Mouse (Mus musculus) forebrain, embryonic 10.5 days (tissue): ENCODE data around the gene Cage1. TPM values are rescaled to one million over a fixed set of nuclear protein-coding genes. Genes with fewer than 3 reads are reported as not detected.

Source experiments
- DNase-seq: peaks from one replicate; pipeline ENCODE4 v3.0.0-alpha.2; 2017; ENCODE audit warnings: low spot score; ENCODE audit errors: extremely low spot score
- H3K27ac ChIP-seq: fragments of 300-500 bp; sonication (generic); 2 replicates; pipeline ENCODE4 v1.5.1; 2016; ENCODE audit warnings: mild to moderate bottlenecking
- H3K27me3 ChIP-seq: fragments of 300-500 bp; sonication (generic); 2 replicates; pipeline ENCODE4 v1.6.1; 2016; ENCODE audit warnings: mild to moderate bottlenecking; ENCODE audit not compliant: poor library complexity, severe bottlenecking
- H3K36me3 ChIP-seq: fragments of 300-500 bp; sonication (generic); replicated peaks from 2 replicates; pipeline ENCODE4 v1.6.1; 2016; ENCODE audit warnings: mild to moderate bottlenecking, moderate library complexity
- H3K4me1 ChIP-seq: fragments of 300-500 bp; sonication (generic); 2 replicates; pipeline ENCODE4 v1.6.1; 2016
- H3K4me3 ChIP-seq: fragments of 300-500 bp; sonication (generic); 2 replicates; pipeline ENCODE4 v1.5.1; 2016; ENCODE audit warnings: mild to moderate bottlenecking, moderate library complexity
- H3K9me3 ChIP-seq: fragments of 300-500 bp; sonication (generic); 2 replicates; pipeline ENCODE4 v1.6.1; 2016; ENCODE audit warnings: mild to moderate bottlenecking, moderate library complexity
- WGBS: fragments of 180-500 bp; shearing (Covaris S2); methylation state at CpG from one replicate; pipeline ENCODE4 v1.1.7; 2016; 5-methylcytosine and 5-hydroxymethylcytosine counted together
- polyA plus RNA-seq: library from polyadenylated mRNA; unstranded; fragments of >200 nt; fragmentation: Nextera tagmentation; extraction: Ambion mirVana; gene quantifications from 2 replicates; pipeline ENCODE4 v1.2.1, GENCODE M21; 2016

Gene Cage1
- polyA plus RNA-seq, 1 experiment from 2014 or later, result 1.1 TPM

DNA sequence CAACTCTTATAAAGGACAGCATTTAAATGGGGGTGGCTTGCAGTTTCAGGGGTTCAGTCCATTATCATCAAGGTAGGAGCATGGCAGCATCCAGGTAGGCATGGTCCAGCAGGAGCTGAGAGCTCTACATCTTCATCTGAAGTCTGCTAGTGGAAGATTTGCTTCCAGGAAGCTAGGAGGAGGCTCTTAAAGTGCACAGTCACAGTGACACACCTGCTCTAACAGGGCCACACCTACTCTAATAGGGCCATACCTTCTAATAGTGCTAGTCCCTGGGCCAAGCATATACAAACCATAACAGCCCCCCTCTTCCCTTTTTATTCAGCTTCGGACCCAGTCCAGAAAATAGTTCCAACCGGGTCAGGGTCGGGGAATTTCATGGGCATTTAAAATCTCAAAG, 37.2 kb downstream of the Cage1 start:
- Histone ChIP-seq H3K36me3 (no peaks in the 10 kb centered on the region), H3K4me1 (peaks cover 1% of the 10 kb centered on the region), H3K9me3 (no peaks in the 10 kb centered on the region), H3K27me3 (no peaks in the 10 kb centered on the region), H3K27ac (no peak overlapping the region), H3K4me3 (no peak overlapping the region)
- no peak for DNase-seq
- 86% methylated on average over 3 of the region's 3 CpGs for WGBS

DNA sequence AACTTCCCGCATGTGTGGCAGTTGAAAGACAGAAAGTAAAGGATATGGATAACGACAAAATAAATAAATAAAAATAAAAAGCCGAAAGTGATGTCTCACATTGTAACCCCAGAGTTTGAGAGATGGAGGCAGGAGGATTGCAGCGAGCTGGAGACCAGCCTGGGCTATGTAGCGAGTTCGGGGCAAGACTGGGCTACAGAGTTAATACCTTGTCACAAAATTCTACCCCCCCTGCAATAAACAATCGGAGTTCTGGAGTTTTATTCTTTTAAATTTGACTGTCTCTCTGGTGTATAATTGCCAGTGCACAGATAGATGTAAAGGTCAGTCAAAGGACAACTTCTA, 42.5 kb downstream of the Cage1 start:
- H3K9me3 ChIP-seq, result no peaks in the 10 kb centered on the region
- no peak for DNase-seq
- H3K4me3 ChIP-seq, result peak overlapping the region; percentile 94
- H3K27ac ChIP-seq, result peak overlapping the region; percentile 98
- WGBS, result 21% methylated on average over 7 of the region's 7 CpGs
- peaks cover 25% of the 10 kb centered on the region for H3K36me3 ChIP-seq
- peaks cover 18% of the 10 kb centered on the region for H3K4me1 ChIP-seq
- H3K27me3 ChIP-seq, result no peaks in the 10 kb centered on the region

GRCm38 (mm10) chr13:37993704-37994404, 43.0 kb downstream of the Cage1 start, which contains the start of gene Ssr1:
Ssr1 (minus strand) TSS chr13:37994217.
- Histone ChIP-seq H3K27me3 (no peaks in the 10 kb centered on the region), H3K27ac (peak within 1 kb of the TSS; percentile 98), H3K36me3 (peaks cover 30% of the 10 kb centered on the region), H3K4me1 (peaks cover 18% of the 10 kb centered on the region), H3K9me3 (no peaks in the 10 kb centered on the region), H3K4me3 (peak within 1 kb of the TSS; percentile 94)
- peak; percentile 92 for DNase-seq
- WGBS, result under 1% methylated on average over 86 of the region's 89 CpGs

DNA sequence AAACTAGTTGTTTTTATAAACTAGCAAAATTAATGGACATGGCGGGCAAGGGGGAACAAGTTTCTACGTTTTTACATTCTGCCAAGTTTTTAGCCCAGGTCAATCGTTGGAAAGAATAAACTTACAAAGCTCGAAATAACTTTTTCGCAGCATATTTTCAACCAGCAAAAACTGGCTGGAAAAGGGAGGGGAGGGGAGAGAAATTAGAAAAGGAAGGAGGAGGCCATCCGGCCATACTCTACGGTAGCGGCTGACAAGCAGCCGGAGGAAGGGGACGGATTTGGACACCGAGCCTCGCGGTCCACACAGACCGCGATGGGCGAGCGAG, 43.5 kb downstream of the Cage1 start:
- Histone ChIP-seq H3K36me3 (peaks cover 35% of the 10 kb centered on the region), H3K27ac (peak overlapping the region; percentile 98), H3K4me1 (peaks cover 18% of the 10 kb centered on the region), H3K9me3 (no peaks in the 10 kb centered on the region), H3K27me3 (no peaks in the 10 kb centered on the region), H3K4me3 (peak overlapping the region; percentile 94)
- no peak for DNase-seq
- under 1% methylated on average over 17 of the region's 17 CpGs for WGBS

- Histone ChIP-seq H3K4me3 (peak overlapping the region; percentile 94), H3K9me3 (no peaks in the 10 kb centered on the region), H3K4me1 (peaks cover 18% of the 10 kb centered on the region), H3K27me3 (no peaks in the 10 kb centered on the region), H3K27ac (peak overlapping the region; percentile 98), H3K36me3 (peaks cover 41% of the 10 kb centered on the region)
- DNase-seq, result no peak
- 24% methylated on average over 10 of the region's 10 CpGs for WGBS
These were observed 44.1 kb downstream of the Cage1 start for GRCm38 (mm10) chr13:37992638-37993371.

- no peak overlapping the region for H3K27ac ChIP-seq
- peaks cover 16% of the 10 kb centered on the region for H3K4me1 ChIP-seq
- DNase-seq, result no peak
- H3K4me3 ChIP-seq, result no peak overlapping the region
- no peaks in the 10 kb centered on the region for H3K9me3 ChIP-seq
- H3K36me3 ChIP-seq, result peaks cover 72% of the 10 kb centered on the region
- WGBS, result 91% methylated on average over 8 of the region's 8 CpGs
- H3K27me3 ChIP-seq, result no peaks in the 10 kb centered on the region
These were observed 47.2 kb downstream of the Cage1 start for GRCm38 (mm10) chr13:37989701-37990100.

DNA sequence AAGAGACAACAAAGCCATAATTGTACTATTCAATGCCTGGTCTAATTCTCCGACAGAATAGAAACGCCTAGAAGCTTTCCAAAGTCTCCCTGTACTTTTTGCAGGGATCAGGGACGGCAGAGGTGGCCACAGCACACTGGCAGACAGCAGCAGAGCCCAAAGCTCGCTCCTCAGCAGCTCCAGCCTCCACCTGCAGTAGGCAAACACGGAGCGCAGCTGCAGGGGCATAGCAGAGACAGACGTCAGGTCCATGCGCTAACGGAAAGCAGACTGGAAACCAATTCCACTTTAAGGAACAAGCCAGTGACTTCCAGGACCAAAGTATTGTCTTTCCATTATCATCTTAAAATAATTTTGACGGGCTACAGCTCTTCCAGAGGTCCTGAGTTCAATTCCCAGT, 50.7 kb downstream of the Cage1 start:
- Histone ChIP-seq H3K36me3 (peaks cover 100% of the 10 kb centered on the region), H3K9me3 (no peaks in the 10 kb centered on the region), H3K27ac (no peak overlapping the region), H3K4me3 (no peak overlapping the region), H3K4me1 (no peaks in the 10 kb centered on the region), H3K27me3 (no peaks in the 10 kb centered on the region)
- WGBS, result 86% methylated on average over 10 of the region's 10 CpGs
- DNase-seq, result no peak

DNA sequence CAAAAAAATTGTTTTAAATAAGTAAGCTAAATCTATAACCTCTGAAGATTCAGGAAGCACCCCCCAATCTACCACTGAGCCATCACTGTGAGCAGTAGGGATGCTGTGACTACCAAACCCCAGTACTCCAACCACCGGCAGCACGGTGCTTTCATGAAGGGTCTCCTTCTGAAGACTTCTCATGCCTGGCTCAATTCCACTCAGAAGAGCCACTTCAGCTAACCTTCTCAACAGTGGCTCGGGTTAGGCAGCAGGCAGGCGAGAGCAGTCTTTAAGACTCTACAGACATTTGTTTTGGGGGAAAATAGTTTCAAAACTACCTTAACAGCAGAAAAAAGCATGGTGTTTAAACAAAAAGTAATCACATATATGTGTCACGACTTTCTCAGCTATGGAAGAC, 55.8 kb downstream of the Cage1 start:
- peaks cover 100% of the 10 kb centered on the region for H3K36me3 ChIP-seq
- no peak overlapping the region for H3K27ac ChIP-seq
- WGBS, result 97% methylated on average over 5 of the region's 5 CpGs
- no peaks in the 10 kb centered on the region for H3K9me3 ChIP-seq
- no peak overlapping the region for H3K4me3 ChIP-seq
- H3K4me1 ChIP-seq, result no peaks in the 10 kb centered on the region
- DNase-seq, result no peak
- H3K27me3 ChIP-seq, result no peaks in the 10 kb centered on the region

- Histone ChIP-seq H3K27ac (no peak overlapping the region), H3K4me1 (no peaks in the 10 kb centered on the region), H3K27me3 (no peaks in the 10 kb centered on the region), H3K36me3 (peaks cover 100% of the 10 kb centered on the region), H3K9me3 (no peaks in the 10 kb centered on the region), H3K4me3 (no peak overlapping the region)
- 92% methylated on average over 10 of the region's 10 CpGs for WGBS
- DNase-seq, result no peak
These were observed 56.5 kb downstream of the Cage1 start for GRCm38 (mm10) chr13:37980346-37980745.

DNA sequence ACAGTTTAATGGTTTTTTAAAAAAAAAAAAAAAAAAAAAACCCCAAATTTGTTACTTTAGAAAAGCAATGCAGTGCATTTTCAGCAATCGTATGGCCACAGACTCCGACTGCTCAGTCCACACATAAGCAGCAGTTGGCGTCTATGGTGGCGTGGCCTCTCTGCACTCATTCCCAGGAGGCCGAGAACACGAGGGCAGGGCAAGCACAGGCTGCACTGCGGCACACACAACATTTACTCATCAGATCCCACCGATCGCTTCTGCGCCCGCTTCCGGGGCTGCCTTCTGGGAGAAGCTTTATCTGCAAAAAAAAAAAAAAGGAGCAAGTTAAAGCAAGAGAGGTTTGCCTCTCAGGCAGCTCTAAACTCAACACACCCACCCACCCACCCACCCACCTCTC, 57.4 kb downstream of the Cage1 start:
- H3K27ac ChIP-seq, result no peak overlapping the region
- no peak for DNase-seq
- no peaks in the 10 kb centered on the region for H3K4me1 ChIP-seq
- no peaks in the 10 kb centered on the region for H3K27me3 ChIP-seq
- H3K9me3 ChIP-seq, result no peaks in the 10 kb centered on the region
- no peak overlapping the region for H3K4me3 ChIP-seq
- peaks cover 98% of the 10 kb centered on the region for H3K36me3 ChIP-seq
- 94% methylated on average over 12 of the region's 12 CpGs for WGBS

GRCm38 (mm10) chr13:37974731-37975130, 62.1 kb downstream of the Cage1 start:
- Histone ChIP-seq H3K4me3 (no peak overlapping the region), H3K27me3 (no peaks in the 10 kb centered on the region), H3K9me3 (no peaks in the 10 kb centered on the region), H3K36me3 (peaks cover 50% of the 10 kb centered on the region), H3K4me1 (no peaks in the 10 kb centered on the region), H3K27ac (no peak overlapping the region)
- WGBS, result 93% methylated on average over 5 of the region's 5 CpGs
- DNase-seq, result no peak

- Histone ChIP-seq H3K9me3 (no peaks in the 10 kb centered on the region), H3K36me3 (peaks cover 43% of the 10 kb centered on the region)
- DNase-seq, result no peak
These were observed 62.8 kb downstream of the Cage1 start for GRCm38 (mm10) chr13:37974036-37974435.

DNA sequence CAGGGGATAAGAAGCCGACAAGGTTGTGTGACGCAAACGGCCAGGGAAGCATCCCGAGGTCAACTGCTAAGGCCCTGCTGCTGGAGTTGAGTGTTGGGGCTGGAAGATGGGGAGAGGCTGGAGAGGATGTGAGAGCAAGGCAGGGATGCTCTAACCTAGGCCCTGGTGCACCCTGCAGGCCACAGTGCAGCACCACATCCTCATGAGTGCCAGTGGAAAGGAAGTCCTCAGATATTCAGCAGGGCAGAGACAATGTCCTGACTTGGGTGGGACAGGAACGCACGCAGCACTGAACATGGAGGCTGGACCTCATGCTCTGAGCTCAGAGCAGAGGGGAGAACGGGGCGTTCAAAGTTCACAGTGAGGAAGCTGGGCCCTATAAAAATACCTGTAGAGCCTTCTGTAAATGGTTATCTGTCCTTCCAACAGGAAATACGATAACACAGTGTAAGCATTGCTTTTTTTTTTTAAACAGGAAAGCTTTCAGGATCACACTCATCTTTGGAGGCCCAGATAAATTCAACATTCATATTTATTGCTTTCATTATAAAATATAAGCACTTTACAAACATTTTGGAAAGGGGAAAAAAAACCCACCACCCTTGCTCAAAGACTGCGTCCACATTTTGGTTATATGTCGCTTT, 65.9 kb downstream of the Cage1 start:
- H3K9me3 ChIP-seq, result no peaks in the 10 kb centered on the region
- no peak overlapping the region for H3K27ac ChIP-seq
- H3K4me1 ChIP-seq, result peaks cover 21% of the 10 kb centered on the region
- no peaks in the 10 kb centered on the region for H3K27me3 ChIP-seq
- peaks cover 13% of the 10 kb centered on the region for H3K36me3 ChIP-seq
- H3K4me3 ChIP-seq, result no peak overlapping the region
- no peak for DNase-seq
- WGBS, result 91% methylated on average over 11 of the region's 11 CpGs

More at GRCm38 (mm10) chr13:37974036-37974435, 62.8 kb downstream of the Cage1 start:
- no peaks in the 10 kb centered on the region for H3K4me1 ChIP-seq
- 86% methylated on average over 6 of the region's 6 CpGs for WGBS
- no peak overlapping the region for H3K27ac ChIP-seq
- no peak overlapping the region for H3K4me3 ChIP-seq
- H3K27me3 ChIP-seq, result no peaks in the 10 kb centered on the region
